Mouse (Mus musculus) heart, embryonic 12.5 days (tissue): ENCODE measurements around the gene Gm45799. TPM values are rescaled to one million over a fixed set of nuclear protein-coding genes. Genes with fewer than 3 reads are reported as not detected.

ENCODE experiments used
- ATAC-seq: fragments of 200-750 bp; cut with Nextera tagmentation; 2 replicates; pipeline ENCODE4 v1.8.0; 2017; ENCODE audit warnings: moderate TSS enrichment, moderate library complexity; ENCODE audit not compliant: insufficient number of reproducible peaks, low FRiP score
- H3K27ac ChIP-seq: fragments of 300-500 bp; sonication (generic); 2 replicates; pipeline ENCODE4 v1.5.1; 2016; ENCODE audit warnings: mild to moderate bottlenecking, moderate library complexity; ENCODE audit not compliant: poor library complexity, severe bottlenecking
- H3K27me3 ChIP-seq: fragments of 300-500 bp; sonication (generic); replicated peaks from 2 replicates; pipeline ENCODE4 v1.6.1; 2016; ENCODE audit warnings: mild to moderate bottlenecking, moderate library complexity
- H3K36me3 ChIP-seq: fragments of 300-500 bp; sonication (generic); 2 replicates; pipeline ENCODE4 v1.6.1; 2016; ENCODE audit warnings: mild to moderate bottlenecking, moderate library complexity
- H3K4me1 ChIP-seq: fragments of 300-500 bp; sonication (generic); replicated peaks from 2 replicates; pipeline ENCODE4 v1.6.1; 2016; ENCODE audit warnings: mild to moderate bottlenecking
- H3K4me2 ChIP-seq: fragments of 300-500 bp; sonication (generic); 2 replicates; pipeline ENCODE4 v1.6.1; 2016; ENCODE audit warnings: mild to moderate bottlenecking, moderate library complexity
- H3K4me3 ChIP-seq: fragments of 300-500 bp; sonication (generic); 2 replicates; pipeline ENCODE4 v1.5.1; 2016; ENCODE audit warnings: mild to moderate bottlenecking
- H3K9ac ChIP-seq: fragments of 300-500 bp; sonication (generic); 2 replicates; pipeline ENCODE4 v1.6.1; 2016; ENCODE audit warnings: mild to moderate bottlenecking, moderate library complexity
- H3K9me3 ChIP-seq: fragments of 300-500 bp; sonication (generic); replicated peaks from 2 replicates; pipeline ENCODE4 v1.6.1; 2016; ENCODE audit warnings: mild to moderate bottlenecking, moderate library complexity
- WGBS: fragments of 180-500 bp; shearing (Covaris S2); methylation state at CpG from one replicate; pipeline ENCODE4 v1.1.7; 2016; 5-methylcytosine and 5-hydroxymethylcytosine counted together
- polyA plus RNA-seq: library from polyadenylated mRNA; unstranded; fragments of >200 nt; fragmentation: Nextera tagmentation; extraction: Ambion mirVana; gene quantifications from 2 replicates; pipeline ENCODE4 v1.2.1, GENCODE M21; 2016

Gene Gm45799
- polyA plus RNA-seq, 1 experiment from 2014 or later, result 14.8 TPM

- peaks cover 34% of the 10 kb centered on the region for H3K36me3 ChIP-seq
- peaks cover 28% of the 10 kb centered on the region for H3K4me1 ChIP-seq
- ATAC-seq, result no peak
- H3K9me3 ChIP-seq, result no peaks in the 10 kb centered on the region
- H3K27me3 ChIP-seq, result no peaks in the 10 kb centered on the region
- peak overlapping the region; percentile 96 for H3K4me2 ChIP-seq
- H3K9ac ChIP-seq, result peak overlapping the region; percentile 90
- no peak overlapping the region for H3K4me3 ChIP-seq
- WGBS, result 66% methylated on average over 3 of the region's 3 CpGs
- 0 out of 2 replicates have a peak overlapping the region, but pooled peaks have one; percentile 4 for H3K27ac ChIP-seq
Measured at GRCm38 (mm10) chr7:105641936-105642335, 1.6 kb downstream of the Gm45799 start.

- Histone ChIP-seq H3K27ac (no peak within 1 kb of the TSS), H3K36me3 (peaks cover 4% of the 10 kb centered on the region; the same call in 1 of the 2 replicates), H3K27me3 (no peaks in the 10 kb centered on the region), H3K9ac (peak within 1 kb of the TSS; percentile 63), H3K4me1 (no peaks in the 10 kb centered on the region; the same call in 1 of the 2 replicates), H3K9me3 (no peaks in the 10 kb centered on the region), H3K4me2 (peak within 1 kb of the TSS; percentile 88), H3K4me3 (peak within 1 kb of the TSS; percentile 47)
- peak; percentile 92 for ATAC-seq
- WGBS, result 3% methylated on average over 17 of the region's 17 CpGs
Measured at GRCm38 (mm10) chr7:105650639-105651435, 10.5 kb downstream of the Gm45799 start, which contains the start of gene Dnhd1. Gene Dnhd1, plus strand, starts transcription at chr7:105650827.

GRCm38 (mm10) chr7:105685541-105686197 lies 45.3 kb downstream of the Gm45799 start:
- H3K4me3 ChIP-seq, result no peak overlapping the region
- H3K4me2 ChIP-seq, result peak overlapping the region; percentile 48
- H3K9me3 ChIP-seq, result no peaks in the 10 kb centered on the region
- H3K27me3 ChIP-seq, result no peaks in the 10 kb centered on the region; the same call in 1 of the 2 replicates
- WGBS, result 13% methylated on average over 13 of the region's 13 CpGs
- no peak overlapping the region for H3K9ac ChIP-seq
- no peak overlapping the region for H3K27ac ChIP-seq
- H3K36me3 ChIP-seq, result no peaks in the 10 kb centered on the region
- ATAC-seq, result no peak
- no peaks in the 10 kb centered on the region for H3K4me1 ChIP-seq

- Histone ChIP-seq H3K36me3 (no peaks in the 10 kb centered on the region), H3K9ac (no peak overlapping the region), H3K4me3 (no peak overlapping the region), H3K4me1 (no peaks in the 10 kb centered on the region), H3K9me3 (no peaks in the 10 kb centered on the region), H3K27ac (no peak overlapping the region), H3K27me3 (no peaks in the 10 kb centered on the region; the same call in 1 of the 2 replicates), H3K4me2 (no peak overlapping the region)
- ATAC-seq, result no peak
- 68% methylated on average over 1 of the region's 1 CpGs for WGBS
Measured at GRCm38 (mm10) chr7:105690875-105691274, 50.5 kb downstream of the Gm45799 start.

GRCm38 (mm10) chr7:105703184-105703583 lies 62.8 kb downstream of the Gm45799 start:
- no peaks in the 10 kb centered on the region for H3K9me3 ChIP-seq
- H3K9ac ChIP-seq, result no peak overlapping the region
- 80% methylated on average over 16 of the region's 16 CpGs for WGBS
- no peak overlapping the region for H3K4me2 ChIP-seq
- no peak for ATAC-seq
- H3K36me3 ChIP-seq, result no peaks in the 10 kb centered on the region
- H3K27me3 ChIP-seq, result peaks cover 4% of the 10 kb centered on the region; the same call in 1 of the 2 replicates
- no peak overlapping the region for H3K27ac ChIP-seq
- H3K4me3 ChIP-seq, result no peak overlapping the region
- H3K4me1 ChIP-seq, result no peaks in the 10 kb centered on the region

GRCm38 (mm10) chr7:105703816-105704215 lies 63.5 kb downstream of the Gm45799 start:
- Histone ChIP-seq H3K27ac (no peak overlapping the region), H3K27me3 (peaks cover 4% of the 10 kb centered on the region; the same call in 1 of the 2 replicates), H3K9ac (no peak overlapping the region), H3K4me1 (no peaks in the 10 kb centered on the region), H3K4me3 (no peak overlapping the region), H3K36me3 (no peaks in the 10 kb centered on the region), H3K9me3 (no peaks in the 10 kb centered on the region), H3K4me2 (no peak overlapping the region)
- 73% methylated on average over 4 of the region's 4 CpGs for WGBS
- ATAC-seq, result no peak

GRCm38 (mm10) chr7:105708733-105709132 lies 68.4 kb downstream of the Gm45799 start:
- Histone ChIP-seq H3K36me3 (no peaks in the 10 kb centered on the region), H3K27me3 (no peaks in the 10 kb centered on the region), H3K4me1 (no peaks in the 10 kb centered on the region), H3K9ac (no peak overlapping the region), H3K9me3 (no peaks in the 10 kb centered on the region), H3K4me3 (no peak overlapping the region), H3K27ac (no peak overlapping the region), H3K4me2 (no peak overlapping the region)
- no peak for ATAC-seq
- 72% methylated on average over 5 of the region's 5 CpGs for WGBS

GRCm38 (mm10) chr7:105715366-105715765 lies 75.0 kb downstream of the Gm45799 start:
- Histone ChIP-seq H3K4me1 (no peaks in the 10 kb centered on the region), H3K4me3 (no peak overlapping the region), H3K36me3 (no peaks in the 10 kb centered on the region), H3K27me3 (no peaks in the 10 kb centered on the region), H3K27ac (no peak overlapping the region), H3K4me2 (no peak overlapping the region), H3K9ac (no peak overlapping the region), H3K9me3 (no peaks in the 10 kb centered on the region)
- 57% methylated on average over 3 of the region's 3 CpGs for WGBS
- ATAC-seq, result no peak

- no peak for ATAC-seq
- no peak overlapping the region for H3K27ac ChIP-seq
- no peak overlapping the region for H3K9ac ChIP-seq
- H3K4me3 ChIP-seq, result no peak overlapping the region
- H3K4me2 ChIP-seq, result no peak overlapping the region
- no peaks in the 10 kb centered on the region for H3K36me3 ChIP-seq
- H3K27me3 ChIP-seq, result no peaks in the 10 kb centered on the region
- H3K9me3 ChIP-seq, result no peaks in the 10 kb centered on the region
- 61% methylated on average over 2 of the region's 2 CpGs for WGBS
- no peaks in the 10 kb centered on the region for H3K4me1 ChIP-seq
Measured at GRCm38 (mm10) chr7:105721916-105722315, 81.6 kb downstream of the Gm45799 start.

GRCm38 (mm10) chr7:105726144-105726979 lies 86.0 kb downstream of the Gm45799 start:
- H3K4me1 ChIP-seq, result no peaks in the 10 kb centered on the region
- no peak overlapping the region for H3K4me2 ChIP-seq
- peak; percentile 64 for ATAC-seq
- no peaks in the 10 kb centered on the region for H3K9me3 ChIP-seq
- no peak overlapping the region for H3K4me3 ChIP-seq
- H3K27ac ChIP-seq, result no peak overlapping the region
- 78% methylated on average over 4 of the region's 4 CpGs for WGBS
- no peak overlapping the region for H3K9ac ChIP-seq
- no peaks in the 10 kb centered on the region for H3K27me3 ChIP-seq
- peaks cover 25% of the 10 kb centered on the region for H3K36me3 ChIP-seq

GRCm38 (mm10) chr7:105726980-105727325 lies 86.6 kb downstream of the Gm45799 start:
- 94% methylated on average over 4 of the region's 4 CpGs for WGBS
- Histone ChIP-seq H3K4me1 (no peaks in the 10 kb centered on the region), H3K9ac (no peak overlapping the region)

More at GRCm38 (mm10) chr7:105726980-105727325, 86.6 kb downstream of the Gm45799 start:
- no peak overlapping the region for H3K27ac ChIP-seq
- H3K4me2 ChIP-seq, result no peak overlapping the region
- H3K9me3 ChIP-seq, result no peaks in the 10 kb centered on the region
- no peak for ATAC-seq
- no peak overlapping the region for H3K4me3 ChIP-seq
- peaks cover 30% of the 10 kb centered on the region for H3K36me3 ChIP-seq
- no peaks in the 10 kb centered on the region for H3K27me3 ChIP-seq
